Comparison of ENCODE assay signal across 19 mouse cellular contexts in the genomic region with DNA sequence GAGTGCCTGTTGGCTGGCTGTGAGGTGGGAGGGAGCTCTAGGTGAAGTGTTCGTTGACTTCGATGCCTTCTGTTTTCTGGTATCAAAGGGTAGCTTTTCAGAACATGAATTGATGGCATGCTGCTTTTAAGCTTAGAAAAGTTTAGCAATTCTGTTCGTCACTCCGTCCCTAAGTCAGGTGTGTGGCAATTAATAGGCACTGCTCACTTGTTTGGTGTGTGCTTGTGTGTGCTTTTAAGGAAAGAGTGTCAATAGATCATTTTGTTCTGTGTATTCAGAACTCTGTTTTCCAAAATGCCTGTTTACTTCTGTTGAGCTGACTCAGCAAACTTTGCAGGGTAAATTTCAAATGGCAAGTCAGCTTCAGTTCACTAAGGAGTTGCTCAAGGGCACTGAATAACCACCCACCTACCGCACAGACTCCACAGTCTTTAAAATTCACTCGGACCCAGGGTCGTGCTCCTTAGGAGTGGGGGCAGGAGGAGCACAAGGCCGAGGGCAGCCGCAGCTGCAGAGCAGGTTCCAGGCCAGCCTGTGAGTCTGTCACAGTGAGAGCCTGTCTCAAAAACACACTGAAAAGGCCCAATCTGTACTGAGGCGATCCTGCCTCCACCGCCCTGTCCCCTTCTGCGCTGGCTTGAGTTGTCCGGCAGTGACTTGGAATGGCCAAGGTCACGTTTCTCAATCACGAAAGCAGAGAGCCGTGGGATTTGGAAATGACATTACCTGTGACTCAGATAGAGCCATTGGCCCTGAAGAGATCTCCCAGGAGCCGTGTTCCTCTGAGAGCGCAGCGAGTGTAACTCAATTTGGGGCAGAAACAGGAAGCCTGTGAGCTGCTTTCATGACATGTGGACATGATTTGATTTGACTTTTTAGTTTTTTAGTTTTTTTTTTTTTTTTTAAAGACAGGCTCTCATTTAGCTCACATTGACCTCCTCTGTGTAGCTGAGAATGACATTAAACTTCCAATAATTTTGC. TPM values are rescaled to one million over a fixed set of nuclear protein-coding genes. Genes with fewer than 3 reads are reported as not detected.
DNase-seq lines count a peak whose midpoint lies in the region; ATAC-seq and TF ChIP-seq lines count a peak whose summit lies in the region.
"Had no signal": no experiment of that assay in that cellular context is flagged by ENCODE, and none has a peak within 500 bp of the region (broad histone marks: within the 10 kb centered on the region; RNA-seq: fewer than 3 reads in every experiment).

No protein-coding gene starts in this region.

- H3K4me2 ChIP-seq in lung, postnatal 0 days (replicated peaks; ENCODE audit: low read depth, low read length), result no peak overlapping the region
- no peak overlapping the region for H3K4me2 ChIP-seq in intestine, postnatal 0 days (replicated peaks; ENCODE audit: low read depth)
- H3K4me2 ChIP-seq: embryonic facial prominence, embryonic 15.5 days; intestine, embryonic 15.5 days; kidney, embryonic 15.5 days; midbrain, embryonic 12.5 days; neural tube, embryonic 13.5 days had no signal

- no peak for TF ChIP-seq RAD21 in MEL (IDR thresholded peaks at IDR 0.05; ENCODE audit: low read depth, low read length)

- H3K4me1 ChIP-seq in lung, postnatal 0 days (ENCODE audit: insufficient read depth, low read depth, low read length), result no peaks in the 10 kb centered on the region
- H3K4me1 ChIP-seq in E14TG2a.4 (replicated peaks; ENCODE audit: low read depth, low read length), result peaks cover 54% of the 10 kb centered on the region
- H3K4me1 ChIP-seq in MEL (ENCODE audit: control insufficient read depth in 1 of 2, insufficient read depth in 2 of 2, low read length in 2 of 2), result peaks cover 0 to 9% of the 10 kb centered on the region in 2 experiments; a peak in 2 of 4 replicates
- peaks cover 2% of the 10 kb centered on the region; the same call in 1 of the 2 replicates for H3K4me1 ChIP-seq in intestine, postnatal 0 days (replicated peaks; ENCODE audit: control insufficient read depth, insufficient read depth, low read length)

- no peak overlapping the region for H3K9ac ChIP-seq in lung, postnatal 0 days (replicated peaks; ENCODE audit: low read depth)
- H3K9ac ChIP-seq in MEL (ENCODE audit: control insufficient read depth, low read depth, low read length, poor library complexity, severe bottlenecking), result no peak overlapping the region
- no peak overlapping the region for H3K9ac ChIP-seq in intestine, postnatal 0 days (ENCODE audit: low read depth, low read length)
- H3K9ac ChIP-seq: embryonic facial prominence, embryonic 15.5 days; forebrain, postnatal 0 days; intestine, embryonic 15.5 days; kidney, embryonic 15.5 days; midbrain, embryonic 12.5 days; neural tube, embryonic 13.5 days had no signal

- TF ChIP-seq POLR2A in MEL (IDR thresholded peaks at IDR 0.05; ENCODE audit: control insufficient read depth in 1 of 2, insufficient read depth in 1 of 2, low read depth in 1 of 2, low read length in 2 of 2, poor library complexity in 1 of 2), result no peak

- WGBS in lung, postnatal 0 days, result 90% methylated on average over 19 of the region's 19 CpGs
- WGBS in intestine, postnatal 0 days, result 93% methylated on average over 19 of the region's 19 CpGs

- H3K79me2 ChIP-seq in MEL (ENCODE audit: control insufficient read depth, insufficient read depth, low read length, poor library complexity), result peaks cover 28% of the 10 kb centered on the region

- H3K9me3 ChIP-seq in lung, postnatal 0 days (ENCODE audit: low read length), result no peaks in the 10 kb centered on the region
- no peaks in the 10 kb centered on the region for H3K9me3 ChIP-seq in E14TG2a.4 (ENCODE audit: low read length)
- no peaks in the 10 kb centered on the region for H3K9me3 ChIP-seq in MEL (replicated peaks; ENCODE audit: insufficient read depth, low read length)
- no peaks in the 10 kb centered on the region for H3K9me3 ChIP-seq in intestine, postnatal 0 days (ENCODE audit: control insufficient read depth)
- H3K9me3 ChIP-seq: embryonic facial prominence, embryonic 15.5 days; heart, embryonic 10.5 days; intestine, embryonic 15.5 days; kidney, embryonic 15.5 days; midbrain, embryonic 12.5 days; neural tube, embryonic 13.5 days had no signal

- TF ChIP-seq CTCF in lung, postnatal 0 days (IDR thresholded peaks at IDR 0.05), result no peak
- TF ChIP-seq CTCF in E14TG2a.4 (conservative IDR thresholded peaks at IDR 0.05; ENCODE audit: low read length), result no peak
- TF ChIP-seq CTCF in MEL (IDR thresholded peaks at IDR 0.05 in 2 of 3, conservative IDR thresholded peaks at IDR 0.05 in 1 of 3; ENCODE audit: control insufficient read depth in 1 of 3, insufficient read depth in 1 of 3, low read depth in 2 of 3, low read length in 3 of 3, poor library complexity in 1 of 3, severe bottlenecking in 1 of 3), result no peak
- no peak for TF ChIP-seq CTCF in intestine, postnatal 0 days (IDR thresholded peaks at IDR 0.05; ENCODE audit: low read depth)

- H3K36me3 ChIP-seq in lung, postnatal 0 days (ENCODE audit: insufficient read depth, low read length), result no peaks in the 10 kb centered on the region
- H3K36me3 ChIP-seq in E14TG2a.4 (ENCODE audit: insufficient read depth, low read length) (peaks cover 17% of the 10 kb centered on the region), MEL (ENCODE audit: control insufficient read depth in 1 of 2, insufficient read depth in 2 of 2, low read length in 2 of 2) (peaks cover 0 to 4% of the 10 kb centered on the region in 2 experiments; a peak in 2 of 4 replicates)
- H3K36me3 ChIP-seq in intestine, postnatal 0 days (ENCODE audit: control insufficient read depth, insufficient read depth), result peaks cover 12% of the 10 kb centered on the region
- H3K36me3 ChIP-seq: intestine, embryonic 15.5 days had no signal

- no peak overlapping the region for H3K4me3 ChIP-seq in lung, postnatal 0 days (ENCODE audit: low read depth, low read length)
- H3K4me3 ChIP-seq in E14TG2a.4 (replicated peaks; ENCODE audit: low read length), result peak overlapping the region; percentile 57
- H3K4me3 ChIP-seq in MEL (ENCODE audit: control insufficient read depth in 1 of 2, insufficient read depth in 1 of 2, low read depth in 2 of 2, low read length in 2 of 2), result no peak overlapping the region
- H3K4me3 ChIP-seq in intestine, postnatal 0 days (ENCODE audit: low read depth, low read length), result no peak overlapping the region
- H3K4me3 ChIP-seq: embryonic facial prominence, embryonic 15.5 days; heart, embryonic 10.5 days; intestine, embryonic 15.5 days; kidney, embryonic 15.5 days; midbrain, embryonic 12.5 days; neural tube, embryonic 13.5 days had no signal

- DNase-seq in lung, postnatal 25 days (ENCODE audit: low spot score), result peak; percentile 31
- DNase-seq in lung, postnatal 0 days (ENCODE audit: low spot score), result no peak
- DNase-seq in MEL (ENCODE audit: low read depth, low spot score), result no peak
- peak; percentile 66 to 76 for DNase-seq in adrenal gland, postnatal 36 days
- DNase-seq in natural killer cell, adult 2 months (ENCODE audit: low spot score in 2 of 2), result no peak
- DNase-seq: cerebellum, adult 9-11 months; forebrain, postnatal 0 days; gastrocnemius, postnatal 36 days; heart, postnatal 10 days; lung, postnatal 4 days; thymus, postnatal 4 days had no signal

- no peak for ATAC-seq in lung, postnatal 0 days
- no peak for ATAC-seq in intestine, postnatal 0 days
- ATAC-seq: forebrain, postnatal 0 days; intestine, embryonic 15.5 days had no signal

- no peak overlapping the region for H3K27ac ChIP-seq in lung, postnatal 0 days (ENCODE audit: low read length)
- H3K27ac ChIP-seq in MEL (ENCODE audit: control insufficient read depth, low read depth, low read length), result no peak overlapping the region
- H3K27ac ChIP-seq in intestine, postnatal 0 days (ENCODE audit: low read depth, low read length), result no peak overlapping the region
- H3K27ac ChIP-seq: embryonic facial prominence, embryonic 15.5 days; heart, embryonic 10.5 days; intestine, embryonic 15.5 days; kidney, embryonic 15.5 days; midbrain, embryonic 12.5 days; neural tube, embryonic 13.5 days had no signal

- no peak for TF ChIP-seq EP300 in lung, postnatal 0 days (IDR thresholded peaks at IDR 0.05)
- TF ChIP-seq EP300 in MEL (IDR thresholded peaks at IDR 0.05; ENCODE audit: low read depth in 1 of 2, low read length in 2 of 2), result no peak

- no peaks in the 10 kb centered on the region for H3K27me3 ChIP-seq in lung, postnatal 0 days (replicated peaks; ENCODE audit: insufficient read depth, low read length)
- H3K27me3 ChIP-seq in E14TG2a.4 (ENCODE audit: insufficient read depth, low read length), result no peaks in the 10 kb centered on the region
- H3K27me3 ChIP-seq in MEL (ENCODE audit: control insufficient read depth in 1 of 2, insufficient read depth in 2 of 2, low read length in 2 of 2), result no peaks in the 10 kb centered on the region
- no peaks in the 10 kb centered on the region for H3K27me3 ChIP-seq in intestine, postnatal 0 days (replicated peaks; ENCODE audit: control insufficient read depth, insufficient read depth, low read length)
- H3K27me3 ChIP-seq: intestine, embryonic 15.5 days had no signal

RNA-seq across cellular contexts. Expression of a gene that starts 2.6 kb away (rescaled TPM):
- 31.0 and 31.5 TPM in 2 replicates for polyA plus RNA-seq in lung, postnatal 0 days (2015; fragmentation: Nextera tagmentation; extraction: Ambion mirVana)
- total RNA-seq in MEL (2012; rRNA removed), result 60.9 and 69.6 TPM in 2 replicates
- polyA plus RNA-seq in MEL (2012; ENCODE audit: insufficient read depth in 1 of 2, insufficient read length in 2 of 2, low read depth in 1 of 2, low replicate concordance in 2 of 2, missing spikeins in 1 of 2), result 10 to 100 TPM in 1 of 2 experiments, not detected in 1; 56.2 TPM
- total RNA-seq in adrenal gland, postnatal 36 days (2021), result 10 to 100 TPM; 27.2 to 39.6 TPM
- 39.5 and 41.6 TPM in 2 replicates for polyA plus RNA-seq in intestine, postnatal 0 days (2015; fragmentation: Nextera tagmentation; extraction: Ambion mirVana)

RNA-seq across cellular contexts. Expression of a gene that starts 2.7 kb away (rescaled TPM):
- polyA plus RNA-seq in lung, postnatal 0 days (2015; fragmentation: Nextera tagmentation; extraction: Ambion mirVana), result 27.3 and 29.7 TPM in 2 replicates
- 15.8 and 17.3 TPM in 2 replicates for total RNA-seq in MEL (2012; rRNA removed)
- 10 to 100 TPM in 1 of 2 experiments, not detected in 1; 26.7 TPM for polyA plus RNA-seq in MEL (2012; ENCODE audit: insufficient read depth in 1 of 2, insufficient read length in 2 of 2, low read depth in 1 of 2, low replicate concordance in 2 of 2, missing spikeins in 1 of 2)
- 100 to 1,000 TPM in 1 of 2 experiments, 10 to 100 TPM in 1; 100.0 to 138 TPM for total RNA-seq in adrenal gland, postnatal 36 days (2021)
- polyA plus RNA-seq in intestine, postnatal 0 days (2015; fragmentation: Nextera tagmentation; extraction: Ambion mirVana), result 148 and 182 TPM in 2 replicates

RNA-seq across cellular contexts. Expression of a gene that starts 28.9 kb away (rescaled TPM):
- polyA plus RNA-seq in lung, postnatal 0 days (2015; fragmentation: Nextera tagmentation; extraction: Ambion mirVana), result 49.0 and 50.0 TPM in 2 replicates
- 37.8 and 44.4 TPM in 2 replicates for total RNA-seq in MEL (2012; rRNA removed)
- polyA plus RNA-seq in MEL (2012; ENCODE audit: insufficient read depth in 1 of 2, insufficient read length in 2 of 2, low read depth in 1 of 2, low replicate concordance in 2 of 2, missing spikeins in 1 of 2), result 100 to 1,000 TPM in 1 of 2 experiments, 10 to 100 TPM in 1; 54.2 to 107 TPM
- total RNA-seq in adrenal gland, postnatal 36 days (2021), result 10 to 100 TPM; 48.1 to 53.8 TPM
- 260 and 264 TPM in 2 replicates for polyA plus RNA-seq in intestine, postnatal 0 days (2015; fragmentation: Nextera tagmentation; extraction: Ambion mirVana)

RNA-seq across cellular contexts. Expression of a gene that starts 41.4 kb away (rescaled TPM):
- polyA plus RNA-seq in lung, postnatal 0 days (2015; fragmentation: Nextera tagmentation; extraction: Ambion mirVana), result 31.5 and 36.9 TPM in 2 replicates
- total RNA-seq in MEL (2012; rRNA removed), result 27.9 and 31.7 TPM in 2 replicates
- polyA plus RNA-seq in MEL (2012; ENCODE audit: insufficient read depth in 1 of 2, insufficient read length in 2 of 2, low read depth in 1 of 2, low replicate concordance in 2 of 2, missing spikeins in 1 of 2), result 10 to 100 TPM in 1 of 2 experiments, not detected in 1; 32.3 TPM
- 10 to 100 TPM; 47.8 to 48.8 TPM for total RNA-seq in adrenal gland, postnatal 36 days (2021)
- 28.7 and 29.3 TPM in 2 replicates for polyA plus RNA-seq in intestine, postnatal 0 days (2015; fragmentation: Nextera tagmentation; extraction: Ambion mirVana)

Comparison
In these comparisons a context has a peak if more than half of its experiments do, and no peak if none do; other contexts are left out.
1. DNase-seq: peak in lung, postnatal 25 days (single experiment) and adrenal gland, postnatal 36 days (2 of 2); none in lung, postnatal 0 days (single experiment), MEL (single experiment) and natural killer cell, adult 2 months (0 of 2).